Comparison of ENCODE assay signal across 10 mouse cellular contexts in genomic region chr12:100337351-100338018, GRCm38 (mm10).
DNase-seq lines count a peak whose midpoint lies in the region; ATAC-seq lines count a peak whose summit lies in the region.
"Had no signal": no experiment of that assay in that cellular context is flagged by ENCODE, and none has a peak within 500 bp of the region (broad histone marks: within the 10 kb centered on the region; RNA-seq: fewer than 3 reads in every experiment).

No protein-coding gene starts in this region.

- H3K9me3 ChIP-seq in forebrain, embryonic 15.5 days, result no peaks in the 10 kb centered on the region
- no peaks in the 10 kb centered on the region for H3K9me3 ChIP-seq in midbrain, embryonic 15.5 days

- no peak overlapping the region for H3K9ac ChIP-seq in forebrain, embryonic 15.5 days (replicated peaks)
- no peak overlapping the region for H3K9ac ChIP-seq in midbrain, embryonic 15.5 days

- 30% methylated on average over 5 of the region's 5 CpGs for WGBS in forebrain, embryonic 15.5 days
- 41% methylated on average over 5 of the region's 5 CpGs for WGBS in midbrain, embryonic 15.5 days

- H3K27ac ChIP-seq in forebrain, embryonic 15.5 days (replicated peaks), result peak overlapping the region; percentile 74
- peak overlapping the region; percentile 65 for H3K27ac ChIP-seq in midbrain, embryonic 15.5 days

- H3K27me3 ChIP-seq in forebrain, embryonic 15.5 days, result no peaks in the 10 kb centered on the region
- no peaks in the 10 kb centered on the region for H3K27me3 ChIP-seq in midbrain, embryonic 15.5 days (replicated peaks)

- DNase-seq in cerebellum, adult 11-12 months, result peak; percentile 74
- no peak for DNase-seq in cerebellum, adult 11 months
- peak; percentile 89 for DNase-seq in R1 (ENCODE audit: low read depth, low spot score)
- DNase-seq in heart, adult 18-20 months, result no peak
- DNase-seq in urinary bladder, postnatal 25 days (ENCODE audit: low spot score), result no peak
- DNase-seq: B cell, adult 2 months had no signal

- peak; percentile 74 for ATAC-seq in forebrain, embryonic 15.5 days (replicated peaks)
- peak; percentile 76 for ATAC-seq in midbrain, embryonic 15.5 days (replicated peaks)
- ATAC-seq in granulocyte monocyte progenitor cell, adult 5-6 weeks (replicated peaks; ENCODE audit: poor library complexity, severe bottlenecking), result no peak

- no peaks in the 10 kb centered on the region for H3K36me3 ChIP-seq in forebrain, embryonic 15.5 days
- H3K36me3 ChIP-seq in midbrain, embryonic 15.5 days (replicated peaks), result no peaks in the 10 kb centered on the region

- peaks cover 25% of the 10 kb centered on the region for H3K4me1 ChIP-seq in forebrain, embryonic 15.5 days
- H3K4me1 ChIP-seq in midbrain, embryonic 15.5 days, result peaks cover 15% of the 10 kb centered on the region

- no peak overlapping the region for H3K4me2 ChIP-seq in forebrain, embryonic 15.5 days (replicated peaks)
- H3K4me2 ChIP-seq in midbrain, embryonic 15.5 days, result no peak overlapping the region

- H3K4me3 ChIP-seq in forebrain, embryonic 15.5 days, result no peak overlapping the region
- no peak overlapping the region for H3K4me3 ChIP-seq in midbrain, embryonic 15.5 days
- H3K4me3 ChIP-seq: erythroblast, embryonic 14.5 days had no signal

Comparison
In these comparisons a context has a peak if more than half of its experiments do, and no peak if none do; other contexts are left out.
1. DNase-seq: peak in cerebellum, adult 11-12 months (single experiment) and R1 (single experiment); none in cerebellum, adult 11 months (single experiment), heart, adult 18-20 months (0 of 2) and urinary bladder, postnatal 25 days (single experiment).